ENCODE assay signal across 31 mouse cellular contexts in genomic region chr13:52344853-52345252, GRCm38 (mm10).
DNase-seq lines count a peak whose midpoint lies in the region; ATAC-seq and TF ChIP-seq lines count a peak whose summit lies in the region.
"Had no signal": no experiment of that assay in that cellular context is flagged by ENCODE, and none has a peak within 500 bp of the region (broad histone marks: within the 10 kb centered on the region; RNA-seq: fewer than 3 reads in every experiment).

No protein-coding gene starts in this region.

- H3K27ac ChIP-seq in heart, embryonic 12.5 days (ENCODE audit: poor library complexity, severe bottlenecking): no peak overlapping the region
- H3K27ac ChIP-seq in layer of hippocampus, adult 2 months: peak overlapping the region; percentile 61; the same call in 1 of the 2 replicates
- H3K27ac ChIP-seq: forebrain, embryonic 12.5 days; heart, embryonic 15.5 days; hindbrain, embryonic 14.5 days; kidney, embryonic 15.5 days; limb, embryonic 10.5 days; limb, embryonic 15.5 days; liver, embryonic 14.5 days; macrophage; neural tube, embryonic 12.5 days; stomach, postnatal 0 days had no signal

- H3K27me3 ChIP-seq in heart, embryonic 12.5 days (replicated peaks): no peaks in the 10 kb centered on the region
- H3K27me3 ChIP-seq: CH12.LX; forebrain, embryonic 12.5 days; heart, embryonic 15.5 days; kidney, embryonic 15.5 days; limb, embryonic 15.5 days; neural tube, embryonic 12.5 days had no signal

- WGBS in heart, embryonic 12.5 days: 87% methylated on average over 3 of the region's 3 CpGs

- peak; percentile 5 to 6 for DNase-seq in heart, adult 18-20 months
- no peak for DNase-seq in layer of hippocampus, adult 2 months (ENCODE audit: low spot score in 2 of 2)
- no peak for DNase-seq in layer of hippocampus, adult 8-10 months (ENCODE audit: low spot score in 2 of 2)
- DNase-seq in NIH3T3 (ENCODE audit: low read depth): peak; percentile 67
- no peak for DNase-seq in cerebellum, adult 8-10 months
- DNase-seq: adrenal gland, postnatal 25 days; B cell, adult 2 months; cerebellum, adult 11-12 months; kidney, adult 18-20 months; kidney, postnatal 25 days; lung, adult 2 months; midbrain, embryonic 14.5 days; right cerebral cortex, postnatal 4 days; thymus, adult 18-20 months; thymus, postnatal 25 days had no signal

- no peak overlapping the region for H3K4me3 ChIP-seq in heart, embryonic 12.5 days
- no peak overlapping the region for H3K4me3 ChIP-seq in layer of hippocampus, adult 2 months
- H3K4me3 ChIP-seq: erythroblast, embryonic 14.5 days; forebrain, embryonic 12.5 days; heart, embryonic 15.5 days; kidney, embryonic 15.5 days; limb, embryonic 10.5 days; limb, embryonic 15.5 days; neural tube, embryonic 12.5 days had no signal

- H3K9me3 ChIP-seq in heart, embryonic 12.5 days (replicated peaks): no peaks in the 10 kb centered on the region
- H3K9me3 ChIP-seq: forebrain, embryonic 12.5 days; heart, embryonic 15.5 days; kidney, embryonic 15.5 days; limb, embryonic 10.5 days; limb, embryonic 15.5 days; neural tube, embryonic 12.5 days had no signal

- H3K4me2 ChIP-seq in heart, embryonic 12.5 days: no peak overlapping the region
- H3K4me2 ChIP-seq: forebrain, embryonic 12.5 days; heart, embryonic 15.5 days; hindbrain, embryonic 14.5 days; kidney, embryonic 15.5 days; limb, embryonic 15.5 days; neural tube, embryonic 12.5 days had no signal

- no peaks in the 10 kb centered on the region for H3K4me1 ChIP-seq in heart, embryonic 12.5 days (replicated peaks)
- H3K4me1 ChIP-seq: forebrain, embryonic 12.5 days; heart, embryonic 15.5 days; kidney, embryonic 15.5 days; limb, embryonic 10.5 days; limb, embryonic 15.5 days; neural tube, embryonic 12.5 days had no signal

- H3K9ac ChIP-seq in heart, embryonic 12.5 days: no peak overlapping the region
- H3K9ac ChIP-seq: forebrain, embryonic 12.5 days; forebrain, postnatal 0 days; heart, embryonic 15.5 days; hindbrain, embryonic 14.5 days; kidney, embryonic 15.5 days; limb, embryonic 15.5 days; liver, embryonic 14.5 days; neural tube, embryonic 12.5 days had no signal

- no peak for TF ChIP-seq CTCF in layer of hippocampus, adult 2 months (conservative IDR thresholded peaks at IDR 0.05)

- ATAC-seq in heart, embryonic 12.5 days (ENCODE audit: insufficient number of reproducible peaks, low FRiP score): no peak
- ATAC-seq in monocyte, adult 5-6 weeks (replicated peaks; ENCODE audit: insufficient number of reproducible peaks, low FRiP score, low TSS enrichment, poor library complexity, severe bottlenecking): no peak
- ATAC-seq: Patski had no signal

- no peaks in the 10 kb centered on the region for H3K36me3 ChIP-seq in heart, embryonic 12.5 days
- H3K36me3 ChIP-seq: forebrain, embryonic 12.5 days; heart, embryonic 15.5 days; kidney, embryonic 15.5 days; limb, embryonic 10.5 days; limb, embryonic 15.5 days; neural tube, embryonic 12.5 days had no signal

Comparison
In these comparisons a context has a peak if more than half of its experiments do, and no peak if none do; other contexts are left out.
1. DNase-seq: peak in heart, adult 18-20 months (2 of 2) and NIH3T3 (single experiment); none in layer of hippocampus, adult 2 months (0 of 2), layer of hippocampus, adult 8-10 months (0 of 2) and cerebellum, adult 8-10 months (single experiment).